Mouse (Mus musculus) layer of hippocampus, postnatal 10 days (tissue): ENCODE data around the gene Ankrd33b. TPM values are rescaled to one million over a fixed set of nuclear protein-coding genes. Genes with fewer than 3 reads are reported as not detected.

Source experiments
- DNase-seq, 2 experiments: peaks; one replicate each; pipeline ENCODE4 v3.0.0; 2021; ENCODE audit warnings: low spot score in 2 of 2
- total RNA-seq, 2 experiments: library from RNA; stranded (reverse); gene quantifications; 2 replicates each; pipeline ENCODE4 v1.2.3; 2021

Ankrd33b gene
- total RNA-seq, 2 experiments from 2014 or later, result 13.6 to 13.9 TPM

DNA sequence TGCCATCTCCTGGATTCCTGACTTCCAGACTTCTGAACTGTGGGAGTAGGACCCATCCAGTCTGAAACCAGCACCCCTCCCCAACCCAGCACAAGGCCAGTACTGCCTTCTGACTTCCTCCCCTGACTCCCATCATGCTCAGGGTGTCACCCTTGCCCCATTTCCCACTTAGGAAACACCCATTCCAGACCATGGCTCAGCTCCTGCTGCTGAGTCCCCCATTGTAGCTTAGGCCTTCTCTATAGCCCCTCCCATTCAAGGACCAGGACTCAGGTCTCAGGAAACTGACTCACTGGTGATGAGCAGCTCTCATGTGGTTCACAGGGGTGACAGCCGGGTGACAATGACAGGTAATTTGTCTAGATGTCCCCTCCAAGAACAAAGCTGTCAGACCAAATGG, 25.5 kb downstream of the Ankrd33b start:
- DNase-seq, result no peak

DNA sequence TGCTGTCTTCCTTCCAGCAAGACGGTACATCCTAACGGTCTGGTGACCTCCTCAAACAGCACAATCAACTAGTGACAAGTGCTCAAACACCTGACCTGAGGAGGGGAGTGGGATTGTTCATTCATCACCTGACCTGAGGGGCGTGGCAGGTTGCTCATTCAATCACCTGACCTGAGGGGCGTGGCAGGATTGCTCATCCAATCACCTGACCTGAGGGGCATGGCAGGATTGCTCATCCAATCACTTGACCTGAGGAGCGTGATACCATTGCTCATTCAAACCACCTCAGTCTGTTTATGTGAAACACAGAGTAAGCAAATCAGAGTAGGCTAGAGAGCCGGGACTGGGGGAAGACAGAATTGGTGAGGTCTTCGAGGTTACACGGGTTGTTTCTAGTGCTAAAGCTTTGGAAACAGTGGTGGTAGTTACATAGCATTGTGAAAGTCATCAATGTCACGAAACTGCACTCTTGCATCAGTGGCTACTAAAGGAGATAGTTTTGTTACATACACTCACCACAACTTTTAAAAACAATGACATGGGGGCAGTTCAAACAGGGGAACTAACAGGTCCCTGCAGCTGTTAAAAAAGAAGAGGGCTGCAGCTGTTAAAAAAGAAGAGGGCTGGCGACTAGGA, 28.8 kb downstream of the Ankrd33b start:
- no peak for DNase-seq

DNA sequence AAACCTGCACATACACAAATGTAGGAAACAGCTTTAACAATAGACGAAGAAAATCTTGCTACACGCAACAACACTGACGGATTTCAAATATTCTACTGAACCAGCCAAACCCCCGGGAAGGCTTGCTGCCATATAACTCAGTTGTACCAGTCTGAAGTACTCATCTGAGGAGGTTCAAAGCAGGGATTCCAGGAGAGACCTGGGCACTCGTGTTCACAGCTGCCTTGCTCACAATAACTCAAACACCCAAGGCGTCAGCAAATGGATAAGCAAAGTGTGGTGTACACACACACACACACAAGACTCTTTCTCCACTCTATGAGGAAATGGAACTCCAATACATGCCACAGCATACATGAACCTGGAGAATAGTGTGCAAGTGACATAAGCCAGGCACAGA, 29.5 kb downstream of the Ankrd33b start:
- DNase-seq, result no peak

DNA sequence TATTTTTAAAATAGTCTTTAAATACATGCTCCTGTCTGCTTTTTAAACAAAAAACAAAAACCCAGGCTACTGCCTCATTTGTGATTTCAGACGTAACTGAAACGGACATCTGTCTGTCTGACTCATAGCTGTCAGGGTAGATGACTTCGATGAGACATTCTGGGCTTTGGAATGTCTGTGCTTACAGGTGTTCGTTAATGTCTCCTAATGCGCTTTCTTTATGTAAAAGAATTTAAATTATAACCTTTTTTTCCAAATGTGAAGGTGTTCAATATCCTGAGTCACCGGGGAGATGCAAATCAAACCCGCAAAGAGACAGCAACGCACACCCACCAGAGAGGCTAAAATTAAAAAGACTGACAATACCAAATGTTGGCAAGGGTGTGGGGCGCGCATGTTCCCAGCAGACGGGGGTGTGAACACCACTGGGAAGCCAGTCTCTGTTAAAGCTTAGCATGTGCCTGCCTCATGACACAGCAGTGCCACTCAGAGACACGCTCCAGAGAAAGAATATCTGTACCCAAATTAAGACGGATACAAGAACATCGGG, 30.3 kb downstream of the Ankrd33b start:
- peak; percentile 63 to 69 for DNase-seq

DNA sequence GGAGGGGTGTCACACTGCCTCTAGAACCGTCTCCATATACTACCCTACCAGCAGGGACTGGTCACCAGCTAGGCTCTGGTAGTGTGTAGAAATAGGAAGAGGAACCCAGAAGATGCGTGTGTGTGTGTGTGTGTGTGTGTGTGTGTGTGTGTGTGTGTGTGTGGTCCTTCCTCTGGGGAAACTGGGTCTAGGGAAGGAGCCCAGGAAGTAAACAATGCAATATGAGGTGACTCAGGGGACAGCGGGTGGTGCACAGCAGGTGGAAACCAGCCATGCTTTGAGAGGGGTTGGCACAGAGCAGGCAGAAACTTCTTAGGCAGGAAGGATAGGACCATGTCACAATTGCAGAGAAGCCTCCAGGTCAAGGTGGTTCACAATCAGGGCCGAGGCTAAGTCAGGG, 30.8 kb downstream of the Ankrd33b start:
- DNase-seq, result no peak

DNA sequence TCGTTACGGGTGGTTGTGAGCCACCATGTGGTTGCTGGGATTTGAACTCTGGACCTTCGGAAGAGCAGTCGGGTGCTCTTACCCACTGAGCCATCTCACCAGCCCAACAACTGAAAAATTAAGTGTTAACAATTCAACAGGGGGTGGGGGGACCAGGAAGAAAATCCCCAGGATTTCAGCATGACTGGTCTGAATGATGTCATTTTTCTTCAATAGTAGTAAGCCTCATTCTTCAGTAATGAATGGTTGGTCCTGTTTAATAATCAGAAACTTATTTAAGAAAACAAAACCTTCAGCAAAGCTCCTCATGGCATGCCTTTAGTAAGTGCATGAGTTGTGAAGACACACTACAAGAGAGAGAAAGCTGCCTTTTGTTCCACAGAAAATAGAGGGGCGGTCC, 32.7 kb downstream of the Ankrd33b start:
- DNase-seq, result no peak

DNA sequence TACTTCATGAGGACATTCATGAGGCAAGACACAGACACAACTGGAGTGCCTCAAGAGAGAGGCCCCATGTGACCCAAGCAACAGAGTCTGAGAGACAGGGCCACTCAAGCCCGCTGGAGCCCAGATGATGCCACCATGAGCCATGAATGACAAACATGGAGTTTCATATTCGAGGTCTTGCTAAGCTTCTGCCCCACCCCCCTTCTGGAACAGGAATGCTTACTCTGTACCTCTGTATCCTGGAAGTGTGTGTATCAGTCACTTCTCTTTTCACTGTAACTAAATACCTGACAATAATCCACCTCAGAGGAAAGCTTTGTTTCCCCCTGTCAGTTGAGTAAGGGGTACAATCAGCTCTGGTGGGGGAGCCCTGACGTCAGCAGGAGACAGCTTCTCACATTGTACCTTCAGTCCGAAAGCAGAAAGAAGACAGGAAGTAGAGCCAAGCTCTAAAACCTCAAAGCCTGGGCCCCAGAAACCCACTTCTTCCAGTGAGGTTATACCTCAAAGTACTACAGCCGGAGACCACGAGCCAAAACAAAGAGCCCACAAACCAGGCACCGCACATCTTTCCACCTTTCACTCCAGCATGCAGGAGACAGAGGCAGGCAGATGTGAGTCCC, 34.9 kb downstream of the Ankrd33b start:
- DNase-seq, result no peak

DNA sequence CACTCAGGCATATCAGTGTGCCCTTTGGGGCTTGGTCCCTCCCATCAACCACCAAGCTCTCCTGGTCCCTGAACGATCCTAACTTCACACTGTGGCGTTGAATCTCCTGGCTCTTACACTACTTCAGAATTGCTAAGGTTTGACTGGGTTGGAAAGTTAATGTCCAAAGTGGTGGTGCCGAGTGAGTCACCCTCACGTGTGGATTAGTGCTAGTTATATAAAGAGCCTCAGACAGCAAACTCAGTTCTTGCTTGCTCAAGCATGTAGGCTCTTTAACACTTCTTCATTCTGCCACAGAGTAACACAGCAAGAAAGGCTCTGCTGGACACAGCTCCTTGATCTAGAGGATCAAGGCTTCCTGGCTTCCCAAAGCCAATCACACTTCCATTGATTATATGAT, 35.8 kb downstream of the Ankrd33b start:
- DNase-seq, result no peak

DNA sequence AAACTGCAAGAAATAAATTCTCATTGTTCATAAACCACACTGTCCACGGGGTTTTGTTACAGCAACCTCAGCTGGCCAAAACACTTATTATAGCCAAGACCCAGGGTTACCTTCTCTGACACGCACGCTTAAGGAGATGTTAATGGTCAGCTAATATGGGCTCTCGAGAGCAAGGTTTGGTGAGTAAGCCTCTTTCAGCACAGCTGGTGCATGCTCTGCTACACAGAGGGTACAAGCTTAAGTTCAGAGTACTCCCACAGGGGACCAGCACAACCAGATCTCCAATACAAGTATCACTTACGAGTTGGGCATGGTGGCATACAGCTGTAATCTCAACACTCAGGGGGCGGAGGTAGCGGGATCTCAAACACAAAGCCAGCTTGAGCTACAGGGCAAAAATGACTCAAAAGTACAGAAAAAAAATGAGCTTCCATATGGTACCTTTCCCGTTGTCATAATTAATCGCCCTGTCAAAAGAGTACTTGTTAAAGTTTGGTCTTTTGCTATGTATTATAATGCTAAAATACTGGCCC, 39.4 kb downstream of the Ankrd33b start:
- DNase-seq, result no peak

DNA sequence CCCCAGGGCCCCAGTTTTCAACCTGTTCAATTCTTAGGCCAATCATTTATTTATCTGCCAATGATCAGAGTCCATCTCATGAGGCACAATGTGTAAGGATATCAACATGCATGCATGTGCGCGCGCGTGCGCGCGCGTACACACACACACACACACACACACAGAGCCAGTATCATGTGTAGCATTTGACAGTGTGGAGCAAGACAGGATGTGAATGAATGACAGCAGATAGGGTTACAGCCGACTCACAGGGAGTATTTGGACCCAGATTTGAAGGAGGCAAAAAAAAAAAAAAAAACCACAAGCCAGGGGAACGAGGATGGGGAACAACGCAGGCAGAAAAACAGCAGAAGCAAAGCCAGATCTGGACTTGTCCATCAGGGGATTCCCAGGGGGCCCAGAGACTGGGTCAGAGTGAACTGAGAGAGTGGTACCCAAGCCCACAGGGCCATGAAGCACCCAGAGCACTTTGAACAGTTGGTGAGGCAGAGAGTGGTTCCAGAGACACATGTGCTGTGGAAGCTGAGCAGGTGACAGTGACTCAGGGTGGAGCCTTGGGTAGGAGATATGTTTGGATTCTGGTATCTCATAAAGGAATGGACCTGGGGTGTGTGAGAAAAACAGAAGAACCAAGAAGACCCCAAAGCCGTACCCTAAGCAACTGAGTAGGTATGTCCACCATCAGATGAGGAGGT, 41.7 kb downstream of the Ankrd33b start:
- DNase-seq, result no peak

DNA sequence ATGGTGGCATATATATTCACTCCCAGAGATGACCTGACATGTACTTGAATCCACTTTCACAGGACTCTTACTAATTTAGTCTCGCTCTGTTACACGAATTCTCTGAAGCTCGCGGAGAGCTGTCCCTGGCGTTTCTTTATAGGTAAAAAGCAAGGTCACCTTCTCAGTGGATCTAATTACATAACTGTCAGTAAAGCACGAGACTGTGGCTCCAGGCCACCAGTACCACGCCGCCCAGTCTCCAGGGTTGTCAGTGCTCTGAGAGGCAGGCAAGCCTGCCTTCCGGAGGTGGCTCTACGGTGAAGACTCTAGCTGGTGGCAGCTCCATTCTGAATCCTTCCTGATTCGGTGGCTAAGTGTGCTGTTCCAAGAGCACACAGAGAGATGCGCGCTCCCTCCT, 43.0 kb downstream of the Ankrd33b start:
- DNase-seq, result no peak

DNA sequence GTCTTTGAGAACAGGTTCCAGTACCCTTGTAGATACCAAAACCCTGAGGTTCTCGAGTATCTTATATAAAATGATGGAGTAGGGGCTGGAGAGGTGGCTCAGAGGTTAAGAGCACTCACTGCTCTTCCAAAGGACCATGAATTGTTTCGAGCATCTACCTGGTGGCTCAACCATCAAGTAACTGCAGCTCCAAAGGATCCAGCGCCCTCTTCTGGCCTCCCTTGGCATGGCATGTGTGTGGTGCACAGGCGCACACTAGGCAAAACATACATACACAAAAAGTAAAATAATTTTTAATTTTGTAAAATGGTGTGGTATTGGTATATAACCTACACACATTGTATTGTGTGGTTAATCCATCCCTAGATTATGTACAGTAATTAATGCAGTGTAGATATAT, 43.8 kb downstream of the Ankrd33b start:
- DNase-seq, result no peak

DNA sequence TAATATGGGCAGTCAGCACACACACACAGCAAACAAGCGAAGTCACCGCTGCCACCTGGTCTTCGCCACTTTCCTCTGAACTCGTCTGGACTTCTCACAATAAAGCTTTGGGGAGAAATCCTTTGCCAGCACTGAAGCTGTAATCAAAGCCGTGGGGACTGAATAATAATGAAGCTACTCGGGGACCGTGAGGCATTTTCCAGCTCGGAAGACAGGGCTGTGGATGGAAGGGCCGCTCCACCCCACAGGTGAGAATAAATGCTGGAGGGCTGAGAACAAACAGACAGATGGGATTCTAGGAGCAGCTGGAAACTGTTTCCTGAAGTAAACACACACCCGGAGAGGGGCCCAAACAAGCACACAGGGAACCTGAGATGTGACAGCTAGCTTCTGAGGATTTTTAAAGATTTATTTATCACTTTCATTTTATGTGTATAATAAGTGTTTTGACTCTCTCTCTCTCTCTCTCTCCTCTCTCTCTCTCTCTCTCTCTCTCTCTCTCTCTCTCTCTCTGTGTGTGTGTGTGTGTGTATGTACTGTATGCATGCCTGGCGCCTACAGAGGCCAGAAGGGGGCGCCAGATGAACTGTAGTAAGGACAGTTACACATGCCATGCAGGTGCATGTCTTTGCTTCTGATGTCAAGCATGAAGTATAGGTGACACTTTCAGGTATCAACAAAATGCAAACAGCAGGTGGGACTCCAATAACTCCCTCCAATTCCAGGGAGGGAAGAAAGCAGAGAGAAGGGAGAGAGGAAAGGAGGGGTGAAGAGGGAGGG, 46.7 kb downstream of the Ankrd33b start:
- no peak for DNase-seq

DNA sequence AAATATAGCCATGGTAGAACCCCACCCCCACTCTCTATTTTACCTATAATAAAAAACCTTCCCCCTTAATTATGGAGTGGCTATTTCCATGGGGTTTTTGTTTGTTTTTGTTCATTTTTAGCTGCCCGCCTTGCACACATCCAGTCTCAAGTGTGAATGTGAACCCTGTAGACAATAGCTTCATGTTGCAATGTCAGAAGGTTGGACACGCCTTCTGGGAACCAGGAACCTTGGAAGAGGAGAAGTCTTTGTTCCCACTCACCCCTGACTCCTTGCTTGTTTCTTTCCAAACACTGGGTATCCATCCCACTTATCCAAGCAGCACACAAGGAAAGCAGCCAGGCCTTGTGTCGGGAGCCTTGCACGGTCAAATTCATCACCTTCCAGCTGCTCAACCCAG, 48.5 kb downstream of the Ankrd33b start:
- no peak for DNase-seq

DNA sequence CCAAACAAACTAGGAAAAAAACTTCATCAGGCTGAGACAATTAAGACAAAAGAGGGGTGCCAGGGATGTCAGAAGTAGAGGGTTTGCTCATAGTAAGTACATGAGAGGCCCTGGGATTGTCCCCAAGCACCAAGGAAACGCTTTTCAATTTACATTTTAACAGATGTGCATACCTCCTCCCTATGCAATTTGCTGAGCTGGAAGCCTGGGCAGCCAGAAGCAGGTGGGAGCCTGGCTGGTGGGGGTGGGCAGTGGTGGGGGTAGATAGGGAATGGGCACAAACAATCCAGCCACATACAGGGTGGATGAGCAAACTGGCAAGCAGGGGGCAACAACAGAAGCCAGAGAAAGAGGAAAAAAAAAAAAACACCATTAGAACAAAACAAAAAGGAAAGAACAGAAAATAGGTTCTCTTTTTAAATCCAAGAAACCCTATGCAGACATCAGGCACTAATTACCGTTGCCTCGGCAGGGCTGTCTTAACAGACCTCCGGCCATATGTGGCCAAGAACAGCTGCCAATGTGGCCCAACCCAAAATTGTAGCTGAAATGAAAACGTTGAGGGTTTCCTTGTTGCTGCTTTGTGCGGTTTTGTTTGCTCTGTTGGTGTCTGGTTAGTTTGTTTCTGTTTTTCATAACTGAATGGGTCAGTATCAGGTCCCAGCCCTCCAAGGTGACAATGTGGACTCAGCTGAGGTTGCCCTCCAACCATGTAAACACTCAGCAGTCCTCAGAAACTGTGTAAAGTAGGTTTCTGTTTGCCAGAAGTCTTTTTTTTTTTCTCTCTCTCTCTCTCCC, 49.2 kb downstream of the Ankrd33b start:
- no peak for DNase-seq

DNA sequence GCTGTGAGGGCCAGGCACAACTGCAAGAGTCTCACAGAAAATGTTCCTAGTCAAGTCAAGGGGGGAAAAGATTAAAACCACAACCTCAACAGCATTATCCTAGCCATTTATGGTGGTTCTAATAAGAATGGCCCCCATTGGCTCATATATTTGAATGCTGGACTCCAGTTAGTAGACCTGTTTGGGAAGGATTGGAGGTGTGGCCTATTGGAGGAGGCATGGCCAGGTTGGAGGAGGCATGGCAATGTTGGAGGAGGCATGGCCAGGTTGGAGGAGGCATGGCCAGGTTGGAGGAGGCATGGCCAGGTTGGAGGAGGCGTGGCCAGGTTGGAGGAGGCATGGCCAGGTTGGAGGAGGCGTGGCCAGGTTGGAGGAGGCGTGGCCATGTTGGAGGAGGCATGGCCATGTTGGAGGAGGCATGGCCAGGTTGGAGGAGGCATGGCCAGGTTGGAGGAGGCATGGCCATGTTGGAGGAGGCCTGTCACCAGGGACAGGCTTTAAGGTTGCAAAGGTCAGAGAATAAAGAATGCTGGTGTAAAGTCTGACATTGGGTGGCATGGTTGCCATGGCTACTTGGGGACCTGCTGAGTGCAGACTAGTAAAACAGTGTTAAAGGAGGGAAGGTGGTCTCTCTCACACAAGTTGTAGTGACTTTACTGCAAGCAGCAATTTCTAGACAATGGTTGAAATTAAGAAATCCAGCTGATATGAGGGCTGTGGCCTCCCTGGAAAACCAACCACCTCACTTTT, 50.3 kb downstream of the Ankrd33b start:
- no peak for DNase-seq

DNA sequence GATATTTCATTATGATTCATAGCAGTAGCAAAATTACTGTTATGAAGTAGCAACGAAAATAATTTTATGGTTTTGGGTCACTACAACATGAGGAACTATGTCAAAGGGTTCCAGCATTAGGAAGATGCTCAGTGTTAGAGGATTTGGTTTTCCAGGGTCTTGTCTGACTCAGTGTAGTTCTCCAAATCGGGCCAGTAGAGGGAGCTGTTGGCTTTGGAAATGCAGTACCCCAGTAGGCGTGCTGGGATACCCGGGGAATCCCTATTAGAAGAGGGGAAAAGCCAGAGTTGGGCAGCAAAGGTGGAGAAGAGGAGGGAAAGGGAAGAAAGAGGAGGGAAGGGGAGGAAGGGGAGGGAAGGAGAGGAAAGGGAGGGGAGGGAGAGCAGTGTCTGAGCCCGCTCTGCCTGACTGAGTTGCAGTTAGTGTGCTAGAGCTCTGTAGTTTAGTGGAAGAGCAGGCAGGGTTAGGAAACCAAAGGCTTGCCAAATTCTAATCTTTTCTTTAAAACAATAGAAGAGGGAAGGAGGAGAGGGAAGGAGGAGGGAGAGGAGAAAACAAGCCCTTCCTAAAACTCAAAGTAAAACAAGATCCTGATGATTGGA, 51.8 kb downstream of the Ankrd33b start:
- peak; percentile 90 to 92 for DNase-seq

DNA sequence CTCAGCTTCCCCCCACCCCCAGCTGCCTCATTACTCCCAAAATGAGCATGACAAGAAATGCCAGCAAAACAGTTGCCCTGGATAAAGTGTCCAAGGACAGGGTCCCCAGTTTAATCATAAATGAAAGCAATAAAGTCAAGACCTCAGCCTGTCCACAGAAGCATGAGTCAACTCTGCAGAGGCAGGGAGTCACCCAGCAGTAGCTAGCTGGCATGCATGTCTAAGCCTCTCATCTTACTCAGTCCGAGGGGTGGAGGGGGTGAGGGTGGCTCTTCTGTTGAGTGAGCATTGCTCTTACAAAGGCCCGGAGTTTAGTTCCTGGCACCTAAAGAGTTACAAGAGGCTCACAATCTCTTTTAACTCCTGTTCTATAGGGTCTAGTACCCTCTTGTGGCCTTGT, 55.5 kb downstream of the Ankrd33b start:
- DNase-seq, result no peak

DNA sequence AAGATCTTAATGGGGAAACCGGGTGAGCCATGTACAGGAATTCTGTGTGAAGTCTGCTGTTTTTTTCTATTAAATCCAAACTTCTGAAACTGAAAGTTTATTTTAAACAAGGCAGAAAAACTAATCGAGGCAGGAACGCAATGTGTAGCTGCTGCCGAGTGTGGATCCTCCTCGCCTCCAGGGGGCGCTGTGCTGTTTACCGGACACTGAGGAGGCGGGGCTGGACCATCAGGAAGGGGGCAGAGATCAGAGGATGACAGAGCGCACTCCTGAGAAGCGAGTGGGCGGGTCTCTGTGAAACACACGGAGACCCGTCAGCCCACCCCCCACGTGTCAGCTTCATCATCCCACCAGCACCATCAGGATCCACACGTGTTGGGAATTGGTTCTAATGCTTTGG, 58.0 kb downstream of the Ankrd33b start:
- DNase-seq, result no peak
